Mouse (Mus musculus): ENCODE data around the gene Krt71.

- TF ChIP-seq CTCF (IDR thresholded peaks at IDR 0.05; ENCODE audit: borderline replicate concordance, extremely low read depth, insufficient read depth, insufficient read length) (no peak), POLR2A (IDR thresholded peaks at IDR 0.05; ENCODE audit: borderline replicate concordance, extremely low read depth, insufficient read depth, insufficient read length, poor library complexity, severe bottlenecking) (no peak)
Measured at GRCm38 (mm10) chr15:101694207-101694606, 48.7 kb downstream of the Krt71 start, which contains the start of gene Krt6a.
